Mouse (Mus musculus) midbrain, embryonic 12.5 days (tissue): ENCODE data around the gene Spop. TPM values are rescaled to one million over a fixed set of nuclear protein-coding genes. Genes with fewer than 3 reads are reported as not detected.
"Not testable (repeated sequence)": the region's sequence is repeated elsewhere in the genome, so short reads cannot be mapped to it uniquely, and the experiment has no call there.

Experiments used
- ATAC-seq: fragments of 200-750 bp; cut with Nextera tagmentation; 2 replicates; pipeline ENCODE4 v1.8.0; 2017; ENCODE audit warnings: low read depth, moderate TSS enrichment, moderate library complexity; ENCODE audit not compliant: low FRiP score
- H3K27ac ChIP-seq: fragments of 300-500 bp; sonication (generic); replicated peaks from 2 replicates; pipeline ENCODE4 v1.5.1; 2016; ENCODE audit warnings: mild to moderate bottlenecking
- H3K27me3 ChIP-seq: fragments of 300-500 bp; sonication (generic); 2 replicates; pipeline ENCODE4 v1.6.1; 2016; ENCODE audit warnings: mild to moderate bottlenecking
- H3K36me3 ChIP-seq: fragments of 300-500 bp; sonication (generic); 2 replicates; pipeline ENCODE4 v1.6.1; 2016
- H3K4me1 ChIP-seq: fragments of 300-500 bp; sonication (generic); 2 replicates; pipeline ENCODE4 v1.6.1; 2016
- H3K4me2 ChIP-seq: fragments of 300-500 bp; sonication (generic); replicated peaks from 2 replicates; pipeline ENCODE4 v1.6.1; 2016; ENCODE audit warnings: mild to moderate bottlenecking, moderate library complexity
- H3K4me3 ChIP-seq: fragments of 300-500 bp; sonication (generic); 2 replicates; pipeline ENCODE4 v1.5.1; 2016; ENCODE audit warnings: mild to moderate bottlenecking
- H3K9ac ChIP-seq: fragments of 300-500 bp; sonication (generic); replicated peaks from 2 replicates; pipeline ENCODE4 v1.6.1; 2016; ENCODE audit warnings: mild to moderate bottlenecking, moderate library complexity
- H3K9me3 ChIP-seq: fragments of 300-500 bp; sonication (generic); 2 replicates; pipeline ENCODE4 v1.6.1; 2016; ENCODE audit warnings: mild to moderate bottlenecking
- WGBS: fragments of 180-500 bp; shearing (Covaris S2); methylation state at CpG from one replicate; pipeline ENCODE4 v1.1.7; 2016; 5-methylcytosine and 5-hydroxymethylcytosine counted together
- polyA plus RNA-seq: library from polyadenylated mRNA; unstranded; fragments of >200 nt; fragmentation: Nextera tagmentation; extraction: Ambion mirVana; gene quantifications from 2 replicates; pipeline ENCODE4 v1.2.1, GENCODE M21; 2016

Gene Spop
- polyA plus RNA-seq, 1 experiment from 2014 or later = 200 TPM

- no peaks in the 10 kb centered on the region; the same call in 1 of the 2 replicates for H3K4me1 ChIP-seq
- 89% methylated on average over 14 of the region's 14 CpGs for WGBS
- no peak overlapping the region for H3K4me2 ChIP-seq
- no peak overlapping the region for H3K27ac ChIP-seq
- ATAC-seq = no peak
- H3K4me3 ChIP-seq = no peak overlapping the region
- no peak overlapping the region for H3K9ac ChIP-seq
- H3K36me3 ChIP-seq = peaks cover 86% of the 10 kb centered on the region
- H3K27me3 ChIP-seq = no peaks in the 10 kb centered on the region
- H3K9me3 ChIP-seq = no peaks in the 10 kb centered on the region
Measured at GRCm38 (mm10) chr11:95490104-95490503, 76.2 kb downstream of the Spop start.

GRCm38 (mm10) chr11:95492256-95492655, 78.4 kb downstream of the Spop start:
- Histone ChIP-seq H3K4me1 (no peaks in the 10 kb centered on the region; the same call in 1 of the 2 replicates), H3K4me2 (no peak overlapping the region), H3K36me3 (peaks cover 67% of the 10 kb centered on the region), H3K9ac (no peak overlapping the region), H3K9me3 (no peaks in the 10 kb centered on the region), H3K4me3 (no peak overlapping the region), H3K27ac (no peak overlapping the region), H3K27me3 (no peaks in the 10 kb centered on the region)
- ATAC-seq = no peak
- 64% methylated on average over 4 of the region's 4 CpGs for WGBS

GRCm38 (mm10) chr11:95493010-95493409, 79.1 kb downstream of the Spop start:
- Histone ChIP-seq H3K27ac (no peak overlapping the region), H3K9me3 (no peaks in the 10 kb centered on the region), H3K36me3 (peaks cover 65% of the 10 kb centered on the region), H3K4me1 (no peaks in the 10 kb centered on the region; the same call in 1 of the 2 replicates), H3K4me2 (no peak overlapping the region), H3K4me3 (no peak overlapping the region), H3K9ac (no peak overlapping the region), H3K27me3 (no peaks in the 10 kb centered on the region)
- WGBS = 75% methylated on average over 4 of the region's 4 CpGs
- no peak for ATAC-seq

GRCm38 (mm10) chr11:95493950-95494349, 80.1 kb downstream of the Spop start:
- WGBS = 87% methylated on average over 9 of the region's 9 CpGs
- Histone ChIP-seq H3K9ac (no peak overlapping the region), H3K36me3 (peaks cover 58% of the 10 kb centered on the region), H3K27me3 (no peaks in the 10 kb centered on the region), H3K9me3 (no peaks in the 10 kb centered on the region), H3K27ac (no peak overlapping the region), H3K4me1 (no peaks in the 10 kb centered on the region; the same call in 1 of the 2 replicates), H3K4me2 (no peak overlapping the region), H3K4me3 (no peak overlapping the region)
- no peak for ATAC-seq

- no peak overlapping the region for H3K4me2 ChIP-seq
- no peak for ATAC-seq
- H3K36me3 ChIP-seq = peaks cover 53% of the 10 kb centered on the region
- H3K4me1 ChIP-seq = no peaks in the 10 kb centered on the region; the same call in 1 of the 2 replicates
- no peaks in the 10 kb centered on the region for H3K9me3 ChIP-seq
- no peak overlapping the region for H3K9ac ChIP-seq
- no peaks in the 10 kb centered on the region for H3K27me3 ChIP-seq
- WGBS = 84% methylated on average over 3 of the region's 3 CpGs
- no peak overlapping the region for H3K4me3 ChIP-seq
- H3K27ac ChIP-seq = no peak overlapping the region
Measured at GRCm38 (mm10) chr11:95494374-95494773, 80.5 kb downstream of the Spop start.

GRCm38 (mm10) chr11:95495883-95496282, 82.0 kb downstream of the Spop start:
- Histone ChIP-seq H3K36me3 (peaks cover 41% of the 10 kb centered on the region), H3K27me3 (no peaks in the 10 kb centered on the region), H3K4me1 (no peaks in the 10 kb centered on the region; the same call in none of the 2 replicates), H3K9ac (no peak overlapping the region), H3K4me2 (no peak overlapping the region), H3K4me3 (no peak overlapping the region), H3K9me3 (no peaks in the 10 kb centered on the region), H3K27ac (no peak overlapping the region)
- WGBS = 90% methylated on average over 9 of the region's 9 CpGs
- ATAC-seq = no peak

- no peaks in the 10 kb centered on the region; the same call in none of the 2 replicates for H3K4me1 ChIP-seq
- H3K9ac ChIP-seq = no peak overlapping the region
- no peak overlapping the region for H3K4me2 ChIP-seq
- H3K27ac ChIP-seq = no peak overlapping the region
- H3K9me3 ChIP-seq = no peaks in the 10 kb centered on the region
- no peak overlapping the region for H3K4me3 ChIP-seq
- peaks cover 24% of the 10 kb centered on the region for H3K36me3 ChIP-seq
- 90% methylated on average over 5 of the region's 5 CpGs for WGBS
- H3K27me3 ChIP-seq = no peaks in the 10 kb centered on the region
- no peak for ATAC-seq
Measured at GRCm38 (mm10) chr11:95497921-95498320, 84.0 kb downstream of the Spop start.

- Histone ChIP-seq H3K27me3 (peaks cover 3% of the 10 kb centered on the region; the same call in 1 of the 2 replicates), H3K9me3 (no peaks in the 10 kb centered on the region), H3K9ac (no peak overlapping the region), H3K4me2 (no peak overlapping the region), H3K36me3 (peaks cover 6% of the 10 kb centered on the region), H3K4me3 (no peak overlapping the region), H3K4me1 (no peaks in the 10 kb centered on the region; the same call in none of the 2 replicates), H3K27ac (peak overlapping the region; percentile 46)
- 61% methylated on average over 4 of the region's 4 CpGs for WGBS
- ATAC-seq = no peak
Measured at GRCm38 (mm10) chr11:95500412-95500811, 86.5 kb downstream of the Spop start.

GRCm38 (mm10) chr11:95500836-95501235, 87.0 kb downstream of the Spop start:
- H3K4me2 ChIP-seq = no peak overlapping the region
- peaks cover 3% of the 10 kb centered on the region; the same call in 1 of the 2 replicates for H3K27me3 ChIP-seq
- H3K4me3 ChIP-seq = no peak overlapping the region
- WGBS = 25% methylated on average over 3 of the region's 3 CpGs
- no peaks in the 10 kb centered on the region for H3K9me3 ChIP-seq
- H3K27ac ChIP-seq = peak overlapping the region; percentile 46
- no peaks in the 10 kb centered on the region; the same call in none of the 2 replicates for H3K4me1 ChIP-seq
- ATAC-seq = no peak
- no peak overlapping the region for H3K9ac ChIP-seq
- H3K36me3 ChIP-seq = peaks cover 6% of the 10 kb centered on the region

- H3K27me3 ChIP-seq = not testable (repeated sequence)
- WGBS = 80% methylated on average over 8 of the region's 8 CpGs
Measured at GRCm38 (mm10) chr11:95501826-95502225, 87.9 kb downstream of the Spop start.

GRCm38 (mm10) chr11:95503581-95504180, 89.8 kb downstream of the Spop start:
- no peak overlapping the region for H3K4me3 ChIP-seq
- H3K4me2 ChIP-seq = no peak overlapping the region
- no peak for ATAC-seq
- H3K27me3 ChIP-seq = peaks cover 10% of the 10 kb centered on the region
- no peak overlapping the region for H3K9ac ChIP-seq
- 68% methylated on average over 10 of the region's 10 CpGs for WGBS
- peaks cover 4% of the 10 kb centered on the region for H3K4me1 ChIP-seq
- H3K27ac ChIP-seq = no peak overlapping the region
- no peaks in the 10 kb centered on the region for H3K36me3 ChIP-seq
- H3K9me3 ChIP-seq = no peaks in the 10 kb centered on the region

More at GRCm38 (mm10) chr11:95501826-95502225, 87.9 kb downstream of the Spop start:
- H3K4me1 ChIP-seq, H3K4me2 ChIP-seq, H3K4me3 ChIP-seq, H3K9me3 ChIP-seq, H3K9ac ChIP-seq, ATAC-seq, H3K36me3 ChIP-seq, H3K27ac ChIP-seq: not testable (repeated sequence)

- 46% methylated on average over 6 of the region's 6 CpGs for WGBS
- peaks cover 4% of the 10 kb centered on the region for H3K4me1 ChIP-seq
- H3K4me2 ChIP-seq = no peak overlapping the region
- no peaks in the 10 kb centered on the region for H3K36me3 ChIP-seq
- no peak for ATAC-seq
- H3K9me3 ChIP-seq = no peaks in the 10 kb centered on the region
- no peak overlapping the region for H3K9ac ChIP-seq
- no peak overlapping the region for H3K27ac ChIP-seq
- peaks cover 16% of the 10 kb centered on the region for H3K27me3 ChIP-seq
- no peak overlapping the region for H3K4me3 ChIP-seq
Measured at GRCm38 (mm10) chr11:95504271-95504731, 90.4 kb downstream of the Spop start.
